Mouse (Mus musculus): ENCODE results near the gene Arl2. TPM values are rescaled to one million over a fixed set of nuclear protein-coding genes. Genes with fewer than 3 reads are reported as not detected.
A peak's percentile ranks its signal among the peaks of the same experiment; 100 is the strongest.
"Not testable (repeated sequence)": the region's sequence is repeated elsewhere in the genome, so short reads cannot be mapped to it uniquely, and the experiment has no call there.

Gene Arl2
- polyA plus RNA-seq, 1 experiment from 2014 or later: 94.6 TPM

GRCm38 (mm10) chr19:6140678-6141393 lies 512 bp downstream of the Arl2 start, which contains the start of gene Batf2:
Batf2 (plus strand) TSS chr19:6140983.
- H3K36me3 ChIP-seq: peaks cover 20% of the 10 kb centered on the region
- peak; percentile 95 for ATAC-seq (ENCODE audit: low FRiP score)
- WGBS: under 1% methylated on average over 63 of the region's 68 CpGs
- no peaks in the 10 kb centered on the region for H3K27me3 ChIP-seq
- H3K4me1 ChIP-seq: peaks cover 10% of the 10 kb centered on the region
- H3K9ac ChIP-seq: peak within 1 kb of the TSS; percentile 85
- H3K27ac ChIP-seq: peak within 1 kb of the TSS; percentile 99
- no peaks in the 10 kb centered on the region for H3K9me3 ChIP-seq (replicated peaks)
- H3K4me3 ChIP-seq: peak within 1 kb of the TSS; percentile 68
- H3K4me2 ChIP-seq (replicated peaks): peak within 1 kb of the TSS; percentile 72

DNA sequence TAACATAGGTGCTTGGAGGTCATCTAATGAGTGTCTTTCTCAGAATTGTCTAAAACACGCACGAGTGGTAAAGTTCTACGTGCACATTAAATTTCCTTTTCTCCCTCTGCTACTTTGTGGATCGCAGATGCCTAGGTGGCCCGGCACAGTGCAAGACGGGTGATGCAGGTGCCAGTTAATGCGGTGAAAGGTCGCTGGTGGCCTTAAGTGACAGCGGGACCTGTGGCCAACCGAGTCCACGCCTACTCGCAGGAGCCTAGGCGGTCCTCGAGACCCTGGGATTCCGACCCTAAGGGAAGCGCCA lies 1.0 kb downstream of the Arl2 start:
- peak overlapping the region; percentile 99 for H3K27ac ChIP-seq
- no peak for ATAC-seq (ENCODE audit: low FRiP score)
- peaks cover 25% of the 10 kb centered on the region for H3K36me3 ChIP-seq
- WGBS: 9% methylated on average over 16 of the region's 16 CpGs
- no peaks in the 10 kb centered on the region for H3K9me3 ChIP-seq (replicated peaks)
- no peaks in the 10 kb centered on the region for H3K27me3 ChIP-seq
- H3K4me3 ChIP-seq: peak overlapping the region; percentile 68
- peak overlapping the region; percentile 72 for H3K4me2 ChIP-seq (replicated peaks)
- H3K4me1 ChIP-seq: peaks cover 10% of the 10 kb centered on the region
- H3K9ac ChIP-seq: peak overlapping the region; percentile 85

- no peak for ATAC-seq (ENCODE audit: low FRiP score)
- Histone ChIP-seq H3K27me3 (no peaks in the 10 kb centered on the region), H3K9me3 (replicated peaks) (no peaks in the 10 kb centered on the region), H3K4me2 (replicated peaks) (peak overlapping the region; percentile 72), H3K9ac (peak overlapping the region; percentile 85), H3K27ac (0 out of 2 replicates have a peak overlapping the region, but pooled peaks have one; percentile 99), H3K4me3 (peak overlapping the region; percentile 68; the same call in 1 of the 2 replicates), H3K36me3 (peaks cover 30% of the 10 kb centered on the region), H3K4me1 (peaks cover 10% of the 10 kb centered on the region)
- WGBS: 93% methylated on average over 6 of the region's 6 CpGs
These were observed 1.6 kb downstream of the Arl2 start for GRCm38 (mm10) chr19:6139701-6140100.

- Histone ChIP-seq H3K4me1 (peaks cover 10% of the 10 kb centered on the region), H3K4me3 (no peak overlapping the region), H3K4me2 (replicated peaks) (no peak overlapping the region), H3K9me3 (replicated peaks) (no peaks in the 10 kb centered on the region), H3K27me3 (no peaks in the 10 kb centered on the region), H3K27ac (no peak overlapping the region), H3K9ac (no peak overlapping the region), H3K36me3 (peaks cover 38% of the 10 kb centered on the region)
- no peak for ATAC-seq (ENCODE audit: low FRiP score)
- WGBS: 81% methylated on average over 3 of the region's 3 CpGs
These were observed 5.0 kb downstream of the Arl2 start for GRCm38 (mm10) chr19:6136397-6136796.

DNA sequence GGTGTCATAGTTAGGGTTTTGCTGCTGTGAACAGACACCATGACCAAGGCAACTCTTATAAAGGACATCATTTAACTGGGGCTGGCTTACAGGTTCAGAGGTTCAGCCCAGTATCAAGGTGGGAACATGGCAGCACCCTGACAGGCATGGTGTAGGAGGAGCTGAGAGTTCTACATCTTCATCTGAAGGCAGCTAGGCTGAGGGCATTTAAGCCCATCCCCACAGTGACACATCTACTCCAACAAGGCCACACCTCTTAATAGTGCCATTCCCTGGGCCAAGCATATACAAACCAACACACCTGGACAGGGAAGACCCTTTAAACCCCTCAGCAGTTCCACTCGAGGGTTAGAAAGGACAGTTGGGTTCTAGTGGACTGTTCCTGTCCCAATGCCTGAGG lies 8.2 kb downstream of the Arl2 start:
- not testable (repeated sequence) for H3K9ac ChIP-seq; H3K4me2 ChIP-seq (replicated peaks); H3K9me3 ChIP-seq (replicated peaks); H3K4me3 ChIP-seq; ATAC-seq (ENCODE audit: low FRiP score); H3K4me1 ChIP-seq; H3K27me3 ChIP-seq; H3K27ac ChIP-seq
- peaks cover 38% of the 10 kb centered on the region for H3K36me3 ChIP-seq
- 55% methylated on average over 1 of the region's 1 CpGs for WGBS

DNA sequence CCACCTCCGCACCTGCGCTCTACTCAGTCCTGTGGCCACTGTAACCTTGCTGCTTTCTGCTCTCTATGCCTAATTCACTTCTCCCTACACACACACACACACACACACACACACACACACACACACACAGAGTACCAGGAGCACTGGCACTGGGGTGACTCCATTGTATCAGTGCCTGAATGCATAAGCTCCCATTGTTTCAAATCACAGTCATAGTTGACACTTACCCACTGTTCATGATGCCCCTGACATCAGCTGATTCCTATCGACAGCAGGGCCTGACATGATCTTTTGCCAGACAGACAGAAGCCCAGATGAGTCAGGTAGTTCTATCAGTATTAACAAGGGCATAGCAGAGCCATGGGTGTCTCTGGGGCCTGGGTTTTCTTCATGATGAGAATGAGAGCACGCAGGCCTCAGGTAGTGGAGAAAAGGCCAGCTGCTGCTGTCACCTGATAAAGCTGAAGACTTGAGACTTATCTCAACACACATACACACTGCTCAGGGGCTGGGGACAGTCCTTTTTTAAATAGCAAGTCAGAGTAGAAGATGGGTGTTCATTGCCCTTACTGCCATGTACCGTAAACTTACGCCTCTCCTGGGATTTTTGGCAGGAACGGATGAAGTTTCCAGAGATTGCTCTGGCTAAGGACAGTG lies 9.0 kb downstream of the Arl2 start:
- no peaks in the 10 kb centered on the region for H3K9me3 ChIP-seq (replicated peaks)
- H3K27ac ChIP-seq: no peak overlapping the region
- H3K9ac ChIP-seq: 0 out of 2 replicates have a peak overlapping the region, but pooled peaks have one; percentile 15

GRCm38 (mm10) chr19:6130414-6131128 lies 10.8 kb downstream of the Arl2 start:
- peaks cover 15% of the 10 kb centered on the region for H3K36me3 ChIP-seq
- H3K9ac ChIP-seq; H3K4me1 ChIP-seq; ATAC-seq (ENCODE audit: low FRiP score); H3K9me3 ChIP-seq (replicated peaks); H3K4me3 ChIP-seq; H3K4me2 ChIP-seq (replicated peaks); H3K27ac ChIP-seq; H3K27me3 ChIP-seq: not testable (repeated sequence)
- 77% methylated on average over 7 of the region's 7 CpGs for WGBS

More for the DNA sequence above, 9.0 kb downstream of the Arl2 start:
- H3K27me3 ChIP-seq: no peaks in the 10 kb centered on the region
- no peak overlapping the region for H3K4me2 ChIP-seq (replicated peaks)
- H3K36me3 ChIP-seq: peaks cover 31% of the 10 kb centered on the region
- H3K4me3 ChIP-seq: no peak overlapping the region
- no peaks in the 10 kb centered on the region for H3K4me1 ChIP-seq
- WGBS: 81% methylated on average over 7 of the region's 7 CpGs
- no peak for ATAC-seq (ENCODE audit: low FRiP score)

- peak; percentile 93 for ATAC-seq (ENCODE audit: low FRiP score)
- Histone ChIP-seq H3K27ac (peak within 1 kb of the TSS; percentile 82), H3K4me3 (peak within 1 kb of the TSS; percentile 45), H3K9me3 (replicated peaks) (no peaks in the 10 kb centered on the region), H3K36me3 (no peaks in the 10 kb centered on the region), H3K27me3 (no peaks in the 10 kb centered on the region), H3K4me2 (replicated peaks) (peak within 1 kb of the TSS; percentile 52), H3K9ac (peak within 1 kb of the TSS; percentile 58), H3K4me1 (peaks cover 4% of the 10 kb centered on the region; the same call in 1 of the 2 replicates)
- WGBS: under 1% methylated on average over 32 of the region's 32 CpGs
These were observed 13.5 kb downstream of the Arl2 start, which contains the start of gene Snx15 for GRCm38 (mm10) chr19:6127760-6128341. Snx15 (minus strand) TSS chr19:6128304.

GRCm38 (mm10) chr19:6126789-6127580 lies 14.4 kb downstream of the Arl2 start:
- Histone ChIP-seq H3K4me2 (replicated peaks) (peak overlapping the region; percentile 52), H3K4me3 (peak overlapping the region; percentile 45), H3K36me3 (no peaks in the 10 kb centered on the region; the same call in 1 of the 2 replicates), H3K9me3 (replicated peaks) (no peaks in the 10 kb centered on the region), H3K27me3 (no peaks in the 10 kb centered on the region), H3K9ac (0 out of 2 replicates have a peak overlapping the region, but pooled peaks have one; percentile 58), H3K27ac (peak overlapping the region; percentile 82; the same call in 1 of the 2 replicates), H3K4me1 (peaks cover 5% of the 10 kb centered on the region)
- 79% methylated on average over 10 of the region's 10 CpGs for WGBS
- ATAC-seq (ENCODE audit: low FRiP score): no peak

DNA sequence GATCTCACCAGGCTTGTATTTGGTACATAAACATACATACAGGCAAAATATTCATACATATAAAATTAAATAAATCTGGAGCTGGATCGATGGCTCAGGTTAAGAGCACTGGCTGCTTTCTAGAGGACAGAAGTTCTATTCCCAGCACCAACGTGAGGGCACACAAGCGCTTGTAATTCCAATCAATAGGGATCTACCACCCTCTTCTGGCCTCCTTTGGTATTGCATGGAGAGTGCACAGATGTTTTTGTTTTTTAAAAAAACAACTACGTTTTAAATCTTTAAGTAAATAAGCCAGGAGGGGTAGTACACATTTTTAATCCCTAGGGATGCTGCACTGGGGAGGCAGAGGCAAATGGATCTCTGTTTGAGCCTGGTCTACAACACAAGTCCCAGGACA lies 15.1 kb downstream of the Arl2 start:
- 18% methylated on average over 4 of the region's 4 CpGs for WGBS
- peaks cover 9% of the 10 kb centered on the region for H3K4me1 ChIP-seq
- H3K4me2 ChIP-seq (replicated peaks): no peak overlapping the region
- no peaks in the 10 kb centered on the region for H3K9me3 ChIP-seq (replicated peaks)
- H3K27ac ChIP-seq: no peak overlapping the region
- no peak for ATAC-seq (ENCODE audit: low FRiP score)
- no peak overlapping the region for H3K9ac ChIP-seq
- H3K36me3 ChIP-seq: peaks cover 4% of the 10 kb centered on the region
- H3K27me3 ChIP-seq: no peaks in the 10 kb centered on the region
- H3K4me3 ChIP-seq: no peak overlapping the region

GRCm38 (mm10) chr19:6124898-6125297 lies 16.4 kb downstream of the Arl2 start:
- 85% methylated on average over 2 of the region's 2 CpGs for WGBS
- Histone ChIP-seq H3K36me3 (peaks cover 7% of the 10 kb centered on the region), H3K4me3 (no peak overlapping the region), H3K4me1 (peaks cover 9% of the 10 kb centered on the region), H3K9ac (no peak overlapping the region), H3K27ac (no peak overlapping the region), H3K27me3 (no peaks in the 10 kb centered on the region), H3K4me2 (replicated peaks) (no peak overlapping the region), H3K9me3 (replicated peaks) (no peaks in the 10 kb centered on the region)
- no peak for ATAC-seq (ENCODE audit: low FRiP score)

All from hindbrain, embryonic 12.5 days (tissue).